Mouse (Mus musculus): ENCODE data around the gene Cd248. TPM values are rescaled to one million over a fixed set of nuclear protein-coding genes. Genes with fewer than 3 reads are reported as not detected.
A peak's percentile ranks its signal among the peaks of the same experiment; 100 is the strongest.
"Not testable (repeated sequence)": the region's sequence is repeated elsewhere in the genome, so short reads cannot be mapped to it uniquely, and the experiment has no call there.

Cd248 gene
- polyA plus RNA-seq, 1 experiment from 2014 or later = 47.7 TPM

DNA sequence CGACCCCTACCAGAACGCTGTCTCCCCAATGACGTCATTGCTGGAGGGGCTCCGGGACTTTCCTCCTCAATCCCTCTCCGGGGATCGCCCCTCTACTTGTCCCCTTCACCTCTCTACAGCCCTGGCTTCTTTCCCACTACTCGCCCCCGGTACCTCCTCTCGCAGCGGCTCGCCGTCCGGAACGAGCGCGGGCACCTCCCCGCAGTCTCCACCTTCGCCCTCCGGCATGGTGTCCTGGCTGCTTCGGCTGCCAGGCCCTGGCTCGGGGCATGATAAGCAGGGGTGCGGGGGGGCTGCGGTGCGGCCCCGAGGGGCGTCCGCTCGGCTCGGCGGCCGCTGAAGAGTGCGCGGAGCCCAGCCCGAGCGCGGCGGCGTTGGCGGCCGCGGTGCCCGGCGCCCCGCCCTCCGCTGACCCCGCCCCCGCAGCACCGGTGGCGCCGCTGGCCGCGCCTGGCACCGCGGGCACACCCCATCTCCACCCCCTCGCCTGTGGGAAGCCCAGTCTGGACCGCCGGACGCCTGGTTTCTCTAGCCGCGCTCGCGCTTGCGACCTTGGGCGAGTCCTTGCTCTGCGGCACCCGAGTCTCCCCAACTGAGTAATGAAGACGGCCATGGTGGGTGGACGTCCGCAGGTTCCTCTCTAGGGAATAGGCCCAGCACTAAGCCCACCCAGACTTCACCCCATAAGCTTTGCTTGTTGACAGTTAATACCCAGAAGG, 17.4 kb downstream of the Cd248 start, which contains the start of gene Tmem151a:
Tmem151a (minus strand) TSS at position 387 of the 719 bp plus-strand sequence.
- Histone ChIP-seq H3K4me3 (replicated peaks) (peak within 1 kb of the TSS; percentile 48), H3K27me3 (replicated peaks) (peaks cover 59% of the 10 kb centered on the region), H3K36me3 (peaks cover 6% of the 10 kb centered on the region; the same call in 1 of the 2 replicates), H3K4me2 (replicated peaks) (peak within 1 kb of the TSS; percentile 89), H3K9ac (peak within 1 kb of the TSS; percentile 47), H3K27ac (no peak within 1 kb of the TSS), H3K9me3 (no peaks in the 10 kb centered on the region), H3K4me1 (replicated peaks) (peaks cover 23% of the 10 kb centered on the region)
- WGBS = under 1% methylated on average over 50 of the region's 69 CpGs
- no peak for ATAC-seq

- H3K9ac ChIP-seq; H3K9me3 ChIP-seq; H3K27ac ChIP-seq; H3K4me2 ChIP-seq (replicated peaks); ATAC-seq; H3K4me3 ChIP-seq (replicated peaks): not testable (repeated sequence)
- peaks cover 15% of the 10 kb centered on the region for H3K36me3 ChIP-seq
- peaks cover 47% of the 10 kb centered on the region for H3K27me3 ChIP-seq (replicated peaks)
- 60% methylated on average over 4 of the region's 4 CpGs for WGBS
- H3K4me1 ChIP-seq (replicated peaks) = peaks cover 23% of the 10 kb centered on the region
Observed at GRCm38 (mm10) chr19:5086533-5086932, 18.7 kb downstream of the Cd248 start.

DNA sequence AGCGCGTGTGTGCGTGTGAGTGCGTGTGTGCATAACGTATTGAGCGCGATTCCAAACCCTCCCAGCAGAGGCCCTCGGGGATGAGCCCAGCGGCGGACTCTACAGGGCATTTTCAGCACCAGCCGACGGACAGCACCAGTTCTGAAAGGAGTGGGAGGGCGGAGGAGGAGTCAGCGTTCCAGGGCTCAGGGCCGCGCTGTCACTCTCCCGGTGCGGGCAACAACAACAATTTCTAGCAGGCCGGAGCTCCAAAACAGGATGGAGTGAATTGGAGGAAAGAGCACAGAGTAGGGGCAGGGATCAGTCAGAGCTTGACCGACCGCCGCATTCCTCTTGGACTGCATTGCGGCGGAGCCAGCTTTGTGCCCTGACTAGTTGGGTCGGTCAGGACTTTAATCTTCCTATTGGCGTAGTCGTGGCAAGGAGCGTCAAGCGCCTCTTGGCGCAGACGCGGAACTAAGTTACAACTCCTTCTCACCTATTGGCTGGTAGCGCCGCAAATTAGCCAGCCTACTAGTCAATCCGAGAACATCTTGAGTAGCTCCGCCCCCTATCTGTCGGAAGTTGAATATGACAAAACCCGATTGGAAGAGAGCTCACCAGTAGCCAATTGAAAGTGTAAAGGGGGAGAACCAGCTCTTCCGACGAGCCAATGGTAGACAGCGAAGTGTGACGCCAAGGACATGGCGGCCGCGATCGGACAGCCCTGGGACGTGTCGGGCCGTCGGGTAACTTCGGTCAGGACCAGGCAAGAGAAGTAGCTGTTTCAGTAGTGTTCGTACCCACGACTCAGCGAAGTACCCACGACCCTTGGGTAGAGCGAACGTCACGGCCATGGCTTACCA, 20.2 kb downstream of the Cd248 start, which contains the start of gene Yif1a:
Yif1a (plus strand) TSS at position 655 of the 845 bp plus-strand sequence.
- WGBS = under 1% methylated on average over 58 of the region's 58 CpGs
- H3K4me2 ChIP-seq (replicated peaks) = peak within 1 kb of the TSS; percentile 79
- H3K4me3 ChIP-seq (replicated peaks) = peak within 1 kb of the TSS; percentile 73
- peaks cover 32% of the 10 kb centered on the region for H3K27me3 ChIP-seq (replicated peaks)
- H3K4me1 ChIP-seq (replicated peaks) = peaks cover 23% of the 10 kb centered on the region
- peaks cover 30% of the 10 kb centered on the region for H3K36me3 ChIP-seq
- peak; percentile 96 for ATAC-seq
- H3K9me3 ChIP-seq = no peaks in the 10 kb centered on the region
- H3K9ac ChIP-seq = peak within 1 kb of the TSS; percentile 79
- H3K27ac ChIP-seq = peak within 1 kb of the TSS; percentile 76

DNA sequence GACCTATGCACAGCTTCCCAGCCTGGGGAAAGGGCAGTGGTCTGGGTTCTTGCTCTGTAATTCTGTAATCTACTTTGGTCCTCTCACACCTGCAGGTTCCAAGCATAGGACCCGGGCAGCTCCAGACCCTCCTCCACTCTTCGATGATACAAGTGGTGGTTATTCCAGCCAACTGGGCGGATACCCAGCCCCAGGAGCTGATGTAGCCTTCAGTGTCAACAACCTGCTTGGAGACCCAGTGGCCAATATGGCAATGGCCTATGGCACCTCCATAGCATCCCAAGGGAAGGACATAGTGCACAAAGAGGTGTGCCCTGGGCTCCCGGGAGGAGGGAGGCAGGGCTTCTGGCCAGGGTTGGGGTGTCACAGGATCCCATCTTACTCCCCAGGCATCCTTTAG, 21.4 kb downstream of the Cd248 start:
- H3K4me3 ChIP-seq (replicated peaks) = peak overlapping the region; percentile 73

GRCm38 (mm10) chr19:5092083-5092482, 24.2 kb downstream of the Cd248 start:
- Histone ChIP-seq H3K9ac (no peak overlapping the region), H3K27me3 (replicated peaks) (no peaks in the 10 kb centered on the region), H3K4me2 (replicated peaks) (no peak overlapping the region), H3K4me1 (replicated peaks) (peaks cover 37% of the 10 kb centered on the region), H3K4me3 (replicated peaks) (no peak overlapping the region), H3K27ac (no peak overlapping the region), H3K9me3 (no peaks in the 10 kb centered on the region), H3K36me3 (peaks cover 31% of the 10 kb centered on the region)
- 86% methylated on average over 10 of the region's 10 CpGs for WGBS
- no peak for ATAC-seq

More for the DNA sequence above, 21.4 kb downstream of the Cd248 start:
- H3K27me3 ChIP-seq (replicated peaks) = peaks cover 22% of the 10 kb centered on the region
- peak overlapping the region; percentile 79; the same call in 1 of the 2 replicates for H3K9ac ChIP-seq
- no peaks in the 10 kb centered on the region for H3K9me3 ChIP-seq
- no peak for ATAC-seq
- H3K4me1 ChIP-seq (replicated peaks) = peaks cover 29% of the 10 kb centered on the region
- WGBS = 86% methylated on average over 4 of the region's 4 CpGs
- no peak overlapping the region for H3K27ac ChIP-seq
- H3K4me2 ChIP-seq (replicated peaks) = peak overlapping the region; percentile 79
- peaks cover 31% of the 10 kb centered on the region for H3K36me3 ChIP-seq

- Histone ChIP-seq H3K9ac (no peak overlapping the region), H3K4me1 (replicated peaks) (peaks cover 43% of the 10 kb centered on the region), H3K4me2 (replicated peaks) (no peak overlapping the region), H3K27ac (no peak overlapping the region), H3K27me3 (replicated peaks) (no peaks in the 10 kb centered on the region), H3K36me3 (peaks cover 31% of the 10 kb centered on the region), H3K4me3 (replicated peaks) (no peak overlapping the region), H3K9me3 (no peaks in the 10 kb centered on the region)
- 71% methylated on average over 12 of the region's 12 CpGs for WGBS
- peak; percentile 2; the same call in 1 of the 2 replicates for ATAC-seq
Observed at GRCm38 (mm10) chr19:5093481-5094242, 25.8 kb downstream of the Cd248 start.

DNA sequence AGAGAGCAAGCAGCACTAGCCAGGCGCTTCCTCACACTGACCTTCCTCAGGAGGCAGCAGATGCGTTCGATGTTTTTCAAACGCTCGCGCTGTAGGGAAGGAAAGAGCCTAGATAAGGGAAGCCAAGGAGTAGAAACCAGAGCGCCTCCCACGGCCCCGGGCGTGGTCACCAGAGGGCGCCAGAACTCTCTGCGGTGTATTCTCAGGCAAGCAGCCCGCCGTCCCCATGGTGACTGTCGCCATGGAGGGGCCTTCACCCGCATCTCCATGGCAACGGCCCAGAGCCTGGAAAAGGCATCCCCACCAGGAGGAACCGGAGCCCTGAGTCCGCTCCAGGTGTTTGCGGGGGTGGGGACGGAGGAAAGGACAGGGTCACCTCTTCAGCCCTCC, 26.4 kb downstream of the Cd248 start:
- H3K27ac ChIP-seq = no peak overlapping the region
- H3K4me1 ChIP-seq (replicated peaks) = peaks cover 41% of the 10 kb centered on the region
- under 1% methylated on average over 21 of the region's 21 CpGs for WGBS
- H3K9ac ChIP-seq = no peak overlapping the region
- no peaks in the 10 kb centered on the region for H3K27me3 ChIP-seq (replicated peaks)
- peak overlapping the region; percentile 19; the same call in 1 of the 2 replicates for H3K4me2 ChIP-seq (replicated peaks)
- no peak overlapping the region for H3K4me3 ChIP-seq (replicated peaks)
- peaks cover 33% of the 10 kb centered on the region for H3K36me3 ChIP-seq
- peak; percentile 76 for ATAC-seq
- H3K9me3 ChIP-seq = no peaks in the 10 kb centered on the region

DNA sequence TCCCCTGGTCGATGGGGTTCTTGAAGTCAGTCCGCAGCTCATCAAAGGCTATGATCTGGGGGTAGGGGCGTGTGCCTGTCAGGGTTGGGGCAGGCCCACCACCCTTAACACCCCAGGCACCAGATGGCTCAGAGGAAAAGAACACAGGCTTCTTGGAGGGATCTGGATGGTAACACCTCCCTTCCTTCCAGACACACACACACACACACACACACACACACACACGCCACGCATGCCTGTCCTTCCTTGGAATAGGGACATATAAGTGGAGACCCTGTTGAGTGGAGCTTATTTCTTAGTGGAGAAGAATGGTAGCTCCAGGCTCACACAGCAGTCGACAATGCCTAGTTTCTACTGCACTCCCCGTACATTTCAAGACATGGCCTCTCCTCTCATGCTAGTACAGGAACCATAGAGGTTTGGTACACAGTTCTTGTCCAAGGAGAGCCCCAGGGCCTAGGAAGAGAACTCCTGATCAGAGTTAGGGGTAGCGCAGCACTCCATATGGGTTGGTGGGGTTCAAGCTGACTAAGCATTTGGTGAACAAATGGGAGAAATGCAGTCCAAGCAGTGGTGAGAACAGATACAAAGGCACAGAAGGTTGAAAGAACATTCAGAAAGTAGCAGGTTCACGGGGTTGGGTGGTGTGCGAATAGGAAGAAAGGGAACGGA, 27.0 kb downstream of the Cd248 start:
- Histone ChIP-seq H3K27me3 (replicated peaks) (no peaks in the 10 kb centered on the region), H3K27ac (no peak overlapping the region), H3K9ac (no peak overlapping the region), H3K4me2 (replicated peaks) (peak overlapping the region; percentile 19; the same call in 1 of the 2 replicates), H3K9me3 (no peaks in the 10 kb centered on the region), H3K36me3 (peaks cover 36% of the 10 kb centered on the region), H3K4me1 (replicated peaks) (peaks cover 36% of the 10 kb centered on the region), H3K4me3 (replicated peaks) (no peak overlapping the region)
- peak; percentile 21 for ATAC-seq
- 47% methylated on average over 11 of the region's 11 CpGs for WGBS

DNA sequence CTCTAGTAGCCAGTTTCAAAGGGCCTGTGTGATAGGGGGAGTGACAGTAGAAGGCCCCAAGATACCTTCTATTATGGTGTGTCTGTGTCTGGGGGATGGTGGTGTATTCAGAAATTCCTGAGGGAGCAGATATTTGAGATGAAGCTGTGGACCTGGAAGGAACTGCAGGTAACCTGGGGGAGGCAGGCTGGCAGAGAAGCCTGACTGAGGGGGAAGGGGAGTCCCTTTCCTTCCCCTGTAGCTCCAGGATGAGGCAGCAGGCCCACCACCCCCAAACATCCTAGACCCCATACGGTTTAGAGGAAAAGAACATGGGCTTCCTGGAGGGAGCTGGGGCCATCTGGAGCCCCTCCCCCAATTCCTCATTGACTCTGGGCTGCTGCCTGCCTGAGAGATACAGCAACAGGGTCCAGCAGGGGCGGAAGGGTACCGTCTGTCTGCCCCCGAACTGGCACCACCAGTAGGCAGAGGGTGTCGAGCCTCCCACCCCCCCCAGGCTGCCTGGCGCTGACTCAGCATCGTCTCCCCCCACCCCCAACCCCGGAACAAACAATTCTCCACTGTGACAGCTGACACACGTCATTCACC, 28.1 kb downstream of the Cd248 start:
- H3K4me1 ChIP-seq (replicated peaks) = peaks cover 36% of the 10 kb centered on the region
- H3K36me3 ChIP-seq = peaks cover 36% of the 10 kb centered on the region
- H3K9me3 ChIP-seq = no peaks in the 10 kb centered on the region
- H3K4me2 ChIP-seq (replicated peaks) = no peak overlapping the region
- H3K27ac ChIP-seq = no peak overlapping the region
- H3K4me3 ChIP-seq (replicated peaks) = no peak overlapping the region
- H3K27me3 ChIP-seq (replicated peaks) = no peaks in the 10 kb centered on the region
- H3K9ac ChIP-seq = peak overlapping the region; percentile 23; the same call in 1 of the 2 replicates
- WGBS = 12% methylated on average over 9 of the region's 9 CpGs
- no peak for ATAC-seq

- Histone ChIP-seq H3K36me3 (peaks cover 35% of the 10 kb centered on the region), H3K9me3 (no peaks in the 10 kb centered on the region), H3K27ac (no peak overlapping the region), H3K4me2 (replicated peaks) (peak overlapping the region; percentile 100), H3K4me3 (replicated peaks) (peak overlapping the region; percentile 58), H3K9ac (peak overlapping the region; percentile 75), H3K27me3 (replicated peaks) (no peaks in the 10 kb centered on the region), H3K4me1 (replicated peaks) (peaks cover 36% of the 10 kb centered on the region)
- no peak for ATAC-seq
- WGBS = 6% methylated on average over 31 of the region's 31 CpGs
Observed at GRCm38 (mm10) chr19:5097521-5098362, 29.9 kb downstream of the Cd248 start.
